Mouse (Mus musculus): ENCODE data around the gene Gm10134.

DNA sequence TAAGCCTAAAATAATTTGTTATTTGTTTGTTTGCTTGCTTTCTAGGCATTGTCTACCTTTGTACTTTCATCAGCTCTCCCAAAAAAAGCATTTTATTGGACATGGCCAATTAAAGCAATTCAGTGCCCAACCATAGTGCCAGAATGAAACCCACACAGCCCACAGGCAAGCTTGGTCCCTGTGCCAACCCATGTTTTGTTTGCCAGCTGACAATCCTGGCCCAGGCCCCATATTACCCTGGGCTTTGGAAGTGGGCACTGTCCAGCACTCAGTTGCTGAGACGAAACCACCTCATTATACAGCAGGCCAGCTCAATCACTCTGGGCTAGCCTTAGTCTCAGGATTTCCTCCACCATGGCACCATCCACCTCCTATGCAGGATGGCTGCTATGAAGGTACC, 49.3 kb upstream of the Gm10134 start:
- TF ChIP-seq CTCF (IDR thresholded peaks at IDR 0.05; ENCODE audit: low read depth) (no peak), EP300 (IDR thresholded peaks at IDR 0.05; ENCODE audit: low read depth) (no peak)
